Mouse (Mus musculus): ENCODE results near the gene Mrpl34. TPM values are rescaled to one million over a fixed set of nuclear protein-coding genes. Genes with fewer than 3 reads are reported as not detected.

Mrpl34 gene
- polyA plus RNA-seq, 1 experiment from 2014 or later: 234 TPM

GRCm38 (mm10) chr8:71474344-71474743, 9.6 kb downstream of the Mrpl34 start:
- Histone ChIP-seq H3K9ac (ENCODE audit: low read depth, low read length) (no peak overlapping the region), H3K4me1 (ENCODE audit: control insufficient read depth, insufficient read depth, low read length) (peaks cover 25% of the 10 kb centered on the region), H3K36me3 (ENCODE audit: control insufficient read depth, insufficient read depth, low read length) (peaks cover 6% of the 10 kb centered on the region), H3K9me3 (ENCODE audit: control insufficient read depth, low read length) (no peaks in the 10 kb centered on the region), H3K4me3 (ENCODE audit: low read length) (no peak overlapping the region), H3K27me3 (replicated peaks; ENCODE audit: control insufficient read depth, insufficient read depth, low read length) (no peaks in the 10 kb centered on the region), H3K4me2 (ENCODE audit: low read depth, low read length) (no peak overlapping the region), H3K27ac (ENCODE audit: low read length) (no peak overlapping the region)
- no peak for ATAC-seq
- 90% methylated on average over 18 of the region's 18 CpGs for WGBS

DNA sequence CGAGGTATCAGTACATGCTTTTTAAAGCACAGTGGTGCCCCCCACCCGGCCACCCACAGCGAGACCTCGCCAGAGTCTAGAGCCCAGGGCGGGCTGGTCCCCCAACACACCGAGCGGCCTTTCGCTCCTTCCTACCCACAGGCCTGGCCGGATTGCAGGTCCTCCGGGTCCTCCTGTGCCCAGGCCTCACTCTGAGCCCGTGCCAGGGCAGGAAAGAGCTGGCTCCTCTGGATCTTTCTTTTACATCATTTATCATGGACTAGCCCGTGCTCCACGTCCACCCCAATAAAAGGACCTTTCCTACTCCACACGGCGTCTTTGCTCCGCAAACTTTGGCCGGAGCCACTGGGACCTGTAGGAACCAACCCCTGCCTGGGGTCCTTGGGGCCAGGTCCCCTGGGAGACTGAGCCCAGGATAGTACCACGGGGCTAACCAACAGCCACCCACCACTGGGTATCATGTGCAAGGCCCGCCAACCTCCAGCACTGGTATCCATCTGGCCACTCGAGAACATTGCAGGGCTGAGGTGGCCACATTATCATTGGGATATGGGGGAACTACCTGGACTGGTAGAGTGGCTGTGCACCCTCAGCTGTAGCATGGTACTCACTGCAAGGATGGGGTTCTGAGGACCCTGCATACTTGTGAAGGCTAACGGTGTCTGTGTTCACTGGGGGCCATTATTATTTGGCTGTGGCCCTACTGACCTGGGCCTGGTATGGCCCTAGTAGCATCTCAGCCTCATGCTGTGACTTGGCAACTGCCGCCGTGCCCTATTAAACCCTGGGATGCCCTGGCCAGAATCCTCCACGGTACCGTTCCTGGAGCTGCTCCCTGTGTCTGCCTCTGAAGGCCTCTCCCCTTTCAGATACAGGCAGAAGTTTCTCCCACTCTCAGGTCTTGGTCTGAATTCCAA, 10.3 kb downstream of the Mrpl34 start:
- Histone ChIP-seq H3K9ac (ENCODE audit: low read depth, low read length) (peak overlapping the region; percentile 73; the same call in 1 of the 2 replicates), H3K36me3 (ENCODE audit: control insufficient read depth, insufficient read depth, low read length) (peaks cover 6% of the 10 kb centered on the region), H3K4me3 (ENCODE audit: low read length) (0 out of 2 replicates have a peak overlapping the region, but pooled peaks have one; percentile 70), H3K9me3 (ENCODE audit: control insufficient read depth, low read length) (no peaks in the 10 kb centered on the region), H3K4me1 (ENCODE audit: control insufficient read depth, insufficient read depth, low read length) (peaks cover 20% of the 10 kb centered on the region), H3K4me2 (ENCODE audit: low read depth, low read length) (peak overlapping the region; percentile 83; the same call in 1 of the 2 replicates), H3K27ac (ENCODE audit: low read length) (no peak overlapping the region), H3K27me3 (replicated peaks; ENCODE audit: control insufficient read depth, insufficient read depth, low read length) (no peaks in the 10 kb centered on the region)
- WGBS: 86% methylated on average over 25 of the region's 25 CpGs
- ATAC-seq: no peak

DNA sequence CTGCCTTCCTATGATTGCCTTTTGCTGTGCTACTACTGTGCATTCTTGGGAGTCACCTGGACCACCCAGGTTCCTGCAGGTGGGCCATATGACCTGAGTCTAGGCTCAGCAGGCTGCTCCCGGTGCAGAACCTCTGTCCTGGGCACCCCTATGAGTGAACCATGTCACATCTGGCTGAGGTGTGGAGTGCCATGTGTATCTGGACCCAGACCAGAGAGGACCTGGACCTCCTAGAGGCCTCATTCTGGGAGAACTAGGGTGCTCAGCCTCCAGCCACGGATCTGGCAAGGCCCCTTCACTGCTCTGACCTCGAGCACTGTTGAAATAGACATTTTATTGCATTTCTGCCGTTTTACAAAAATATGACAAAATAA, 10.9 kb downstream of the Mrpl34 start:
- H3K36me3 ChIP-seq (ENCODE audit: control insufficient read depth, insufficient read depth, low read length): peaks cover 6% of the 10 kb centered on the region
- no peaks in the 10 kb centered on the region for H3K27me3 ChIP-seq (replicated peaks; ENCODE audit: control insufficient read depth, insufficient read depth, low read length)
- no peaks in the 10 kb centered on the region for H3K9me3 ChIP-seq (ENCODE audit: control insufficient read depth, low read length)
- WGBS: 20% methylated on average over 4 of the region's 4 CpGs
- ATAC-seq: peak; percentile 10; the same call in 1 of the 2 replicates
- H3K4me1 ChIP-seq (ENCODE audit: control insufficient read depth, insufficient read depth, low read length): peaks cover 13% of the 10 kb centered on the region
- H3K27ac ChIP-seq (ENCODE audit: low read length): peak overlapping the region; percentile 88
- peak overlapping the region; percentile 70 for H3K4me3 ChIP-seq (ENCODE audit: low read length)
- H3K9ac ChIP-seq (ENCODE audit: low read depth, low read length): peak overlapping the region; percentile 73
- H3K4me2 ChIP-seq (ENCODE audit: low read depth, low read length): peak overlapping the region; percentile 83

- Histone ChIP-seq H3K27ac (ENCODE audit: low read length) (peak overlapping the region; percentile 88), H3K4me3 (ENCODE audit: low read length) (peak overlapping the region; percentile 70), H3K9ac (ENCODE audit: low read depth, low read length) (peak overlapping the region; percentile 73), H3K9me3 (ENCODE audit: control insufficient read depth, low read length) (no peaks in the 10 kb centered on the region), H3K4me2 (ENCODE audit: low read depth, low read length) (peak overlapping the region; percentile 83), H3K4me1 (ENCODE audit: control insufficient read depth, insufficient read depth, low read length) (peaks cover 11% of the 10 kb centered on the region), H3K36me3 (ENCODE audit: control insufficient read depth, insufficient read depth, low read length) (peaks cover 6% of the 10 kb centered on the region), H3K27me3 (replicated peaks; ENCODE audit: control insufficient read depth, insufficient read depth, low read length) (no peaks in the 10 kb centered on the region)
- under 1% methylated on average over 105 of the region's 121 CpGs for WGBS
- peak; percentile 89 for ATAC-seq
These were observed 11.6 kb downstream of the Mrpl34 start for GRCm38 (mm10) chr8:71476099-71476940.

DNA sequence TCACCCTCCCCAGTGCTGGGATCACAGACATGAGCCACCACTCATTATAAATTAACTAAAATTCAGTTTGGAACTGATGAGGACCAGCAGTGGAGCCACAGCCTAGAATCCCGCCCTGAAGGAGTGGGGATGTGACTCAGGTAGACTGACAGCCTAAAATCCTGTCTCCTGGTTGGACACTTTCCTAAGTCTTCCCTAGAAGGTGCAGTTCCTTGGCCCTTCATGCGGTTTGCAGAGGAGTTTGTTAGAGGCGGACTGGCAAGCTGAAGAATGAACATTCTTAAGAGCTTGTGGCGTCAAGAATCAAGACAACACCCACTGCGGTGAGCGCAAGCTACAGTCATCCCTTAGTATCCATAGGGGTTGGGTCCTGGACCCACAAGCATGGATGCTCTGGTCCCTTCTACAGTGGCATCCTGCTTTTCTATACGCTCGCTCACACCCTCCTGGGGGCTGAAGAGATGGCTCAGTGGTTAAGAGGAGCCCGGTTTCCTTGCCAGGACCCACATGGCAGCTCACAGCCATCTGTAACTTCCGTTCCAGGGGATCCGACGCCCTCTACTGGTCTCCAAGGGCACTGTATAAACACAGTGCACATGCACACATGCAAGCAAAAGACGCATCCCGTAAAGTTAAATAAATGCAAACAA, 12.6 kb downstream of the Mrpl34 start:
- Histone ChIP-seq H3K9ac (ENCODE audit: low read depth, low read length) (peak overlapping the region; percentile 73), H3K27me3 (replicated peaks; ENCODE audit: control insufficient read depth, insufficient read depth, low read length) (no peaks in the 10 kb centered on the region), H3K36me3 (ENCODE audit: control insufficient read depth, insufficient read depth, low read length) (peaks cover 6% of the 10 kb centered on the region; the same call in 1 of the 2 replicates), H3K4me1 (ENCODE audit: control insufficient read depth, insufficient read depth, low read length) (peaks cover 11% of the 10 kb centered on the region), H3K4me3 (ENCODE audit: low read length) (peak overlapping the region; percentile 70), H3K4me2 (ENCODE audit: low read depth, low read length) (peak overlapping the region; percentile 83), H3K27ac (ENCODE audit: low read length) (no peak overlapping the region), H3K9me3 (ENCODE audit: control insufficient read depth, low read length) (no peaks in the 10 kb centered on the region)
- 50% methylated on average over 14 of the region's 14 CpGs for WGBS
- no peak for ATAC-seq

DNA sequence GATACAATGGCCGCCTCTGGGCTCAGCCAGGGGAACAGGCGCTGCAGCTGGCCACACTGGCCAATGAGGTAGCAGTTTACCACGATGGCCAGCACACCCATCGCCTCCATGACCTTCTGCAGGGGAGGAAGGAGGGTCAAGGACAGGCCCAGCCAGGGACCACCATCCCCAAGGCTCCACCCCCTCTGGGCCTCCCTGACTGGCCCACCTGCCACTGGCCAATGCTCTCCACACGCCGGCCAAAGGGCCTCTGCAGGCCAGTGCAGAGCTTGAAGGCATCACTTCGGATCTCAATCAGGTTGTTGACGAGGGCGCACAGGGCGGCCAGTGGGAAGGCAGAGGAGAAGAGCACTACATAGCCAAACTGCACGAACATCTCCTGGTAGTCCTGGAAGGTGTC, 14.2 kb downstream of the Mrpl34 start:
- Histone ChIP-seq H3K4me2 (ENCODE audit: low read depth, low read length) (no peak overlapping the region), H3K27ac (ENCODE audit: low read length) (no peak overlapping the region), H3K4me3 (ENCODE audit: low read length) (no peak overlapping the region), H3K36me3 (ENCODE audit: control insufficient read depth, insufficient read depth, low read length) (peaks cover 6% of the 10 kb centered on the region; the same call in 1 of the 2 replicates), H3K4me1 (ENCODE audit: control insufficient read depth, insufficient read depth, low read length) (peaks cover 11% of the 10 kb centered on the region), H3K9ac (ENCODE audit: low read depth, low read length) (no peak overlapping the region), H3K9me3 (ENCODE audit: control insufficient read depth, low read length) (no peaks in the 10 kb centered on the region), H3K27me3 (replicated peaks; ENCODE audit: control insufficient read depth, insufficient read depth, low read length) (no peaks in the 10 kb centered on the region)
- 92% methylated on average over 11 of the region's 11 CpGs for WGBS
- no peak for ATAC-seq

DNA sequence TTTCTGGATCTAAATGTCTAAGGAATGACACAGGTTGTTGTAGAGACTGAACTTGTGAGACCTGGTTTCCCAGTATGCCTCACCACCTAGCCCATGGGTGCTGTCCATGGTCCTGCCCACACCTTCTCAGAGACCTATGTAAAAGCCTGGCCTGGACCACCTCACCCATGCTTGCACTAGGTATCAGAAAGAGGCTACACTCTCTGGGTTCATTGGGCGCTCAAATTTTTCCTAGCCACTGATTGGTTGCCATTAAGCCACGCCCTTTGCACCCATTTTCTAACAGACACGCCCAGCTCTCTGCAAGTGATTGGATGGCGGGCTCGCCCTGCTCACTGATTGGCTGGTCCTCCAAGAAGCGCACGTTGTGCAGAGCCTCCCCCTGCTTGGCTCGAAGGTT, 19.2 kb downstream of the Mrpl34 start:
- H3K27ac ChIP-seq (ENCODE audit: low read length): no peak overlapping the region
- H3K4me3 ChIP-seq (ENCODE audit: low read length): no peak overlapping the region
- peaks cover 13% of the 10 kb centered on the region for H3K4me1 ChIP-seq (ENCODE audit: control insufficient read depth, insufficient read depth, low read length)
- no peaks in the 10 kb centered on the region for H3K9me3 ChIP-seq (ENCODE audit: control insufficient read depth, low read length)
- no peak for ATAC-seq
- no peak overlapping the region for H3K4me2 ChIP-seq (ENCODE audit: low read depth, low read length)
- H3K27me3 ChIP-seq (replicated peaks; ENCODE audit: control insufficient read depth, insufficient read depth, low read length): no peaks in the 10 kb centered on the region
- H3K9ac ChIP-seq (ENCODE audit: low read depth, low read length): no peak overlapping the region
- no peaks in the 10 kb centered on the region for H3K36me3 ChIP-seq (ENCODE audit: control insufficient read depth, insufficient read depth, low read length)
- 54% methylated on average over 8 of the region's 8 CpGs for WGBS

GRCm38 (mm10) chr8:71484736-71485135, 20.0 kb downstream of the Mrpl34 start:
- H3K4me1 ChIP-seq (ENCODE audit: control insufficient read depth, insufficient read depth, low read length): peaks cover 21% of the 10 kb centered on the region
- no peaks in the 10 kb centered on the region for H3K36me3 ChIP-seq (ENCODE audit: control insufficient read depth, insufficient read depth, low read length)
- no peak overlapping the region; the same call in 1 of the 2 replicates for H3K4me3 ChIP-seq (ENCODE audit: low read length)
- H3K9ac ChIP-seq (ENCODE audit: low read depth, low read length): peak overlapping the region; percentile 86; the same call in 1 of the 2 replicates
- H3K4me2 ChIP-seq (ENCODE audit: low read depth, low read length): no peak overlapping the region; the same call in 1 of the 2 replicates
- 96% methylated on average over 19 of the region's 19 CpGs for WGBS
- no peak for ATAC-seq
- H3K9me3 ChIP-seq (ENCODE audit: control insufficient read depth, low read length): no peaks in the 10 kb centered on the region
- H3K27me3 ChIP-seq (replicated peaks; ENCODE audit: control insufficient read depth, insufficient read depth, low read length): no peaks in the 10 kb centered on the region
- no peak overlapping the region for H3K27ac ChIP-seq (ENCODE audit: low read length)
